Mouse (Mus musculus): Measurements from ENCODE around the gene Gm11037.
A peak's percentile ranks its signal among the peaks of the same experiment; 100 is the strongest.
"Not testable (repeated sequence)": the region's sequence is repeated elsewhere in the genome, so short reads cannot be mapped to it uniquely, and the experiment has no call there.

The Gm11037 gene

GRCm38 (mm10) chr2:131132930-131133547, at the start of gene Gm11037:
TSS of gene Gm11037 (plus strand) at chr2:131133497.
- DNase-seq (ENCODE audit: low spot score): peak; percentile 2

GRCm38 (mm10) chr2:131084206-131084605, 49.1 kb upstream of the Gm11037 start:
- DNase-seq (ENCODE audit: low spot score): no peak

- DNase-seq (ENCODE audit: low spot score): no peak
These were observed 46.5 kb upstream of the Gm11037 start, which contains the start of gene Siglec1 for GRCm38 (mm10) chr2:131086667-131087390. TSS of gene Siglec1 (minus strand) at chr2:131086765.

GRCm38 (mm10) chr2:131088581-131088980, 44.7 kb upstream of the Gm11037 start:
- no peak for DNase-seq (ENCODE audit: low spot score)

- no peak for DNase-seq (ENCODE audit: low spot score)
These were observed 43.7 kb upstream of the Gm11037 start for GRCm38 (mm10) chr2:131089634-131090033.

GRCm38 (mm10) chr2:131090852-131091251, 42.4 kb upstream of the Gm11037 start:
- DNase-seq (ENCODE audit: low spot score): no peak

- DNase-seq (ENCODE audit: low spot score): no peak
These were observed 39.7 kb upstream of the Gm11037 start for GRCm38 (mm10) chr2:131093577-131093976.

- peak; percentile 49 for DNase-seq (ENCODE audit: low spot score)
These were observed 38.5 kb upstream of the Gm11037 start for GRCm38 (mm10) chr2:131094823-131095222.

GRCm38 (mm10) chr2:131096101-131096795, 37.0 kb upstream of the Gm11037 start:
- DNase-seq (ENCODE audit: low spot score): no peak

- DNase-seq (ENCODE audit: low spot score): no peak
These were observed 36.2 kb upstream of the Gm11037 start for GRCm38 (mm10) chr2:131097087-131097486.

- no peak for DNase-seq (ENCODE audit: low spot score)
These were observed 31.8 kb upstream of the Gm11037 start for GRCm38 (mm10) chr2:131101530-131101929.

- no peak for DNase-seq (ENCODE audit: low spot score)
These were observed 29.3 kb upstream of the Gm11037 start for GRCm38 (mm10) chr2:131104021-131104420.

GRCm38 (mm10) chr2:131105061-131105460, 28.2 kb upstream of the Gm11037 start:
- not testable (repeated sequence) for DNase-seq (ENCODE audit: low spot score)

- no peak for DNase-seq (ENCODE audit: low spot score)
These were observed 27.3 kb upstream of the Gm11037 start for GRCm38 (mm10) chr2:131105989-131106388.

GRCm38 (mm10) chr2:131118968-131119574, 14.2 kb upstream of the Gm11037 start:
- DNase-seq (ENCODE audit: low spot score): no peak

- no peak for DNase-seq (ENCODE audit: low spot score)
These were observed 9.1 kb upstream of the Gm11037 start for GRCm38 (mm10) chr2:131124166-131124565.

GRCm38 (mm10) chr2:131125157-131125963, 7.9 kb upstream of the Gm11037 start:
- no peak for DNase-seq (ENCODE audit: low spot score)

GRCm38 (mm10) chr2:131125964-131126815, 7.1 kb upstream of the Gm11037 start:
- no peak for DNase-seq (ENCODE audit: low spot score)

GRCm38 (mm10) chr2:131127161-131127730, 6.1 kb upstream of the Gm11037 start, which contains the start of gene Hspa12b:
TSS of gene Hspa12b (plus strand) at chr2:131127280.
- no peak for DNase-seq (ENCODE audit: low spot score)

- peak; percentile 4 for DNase-seq (ENCODE audit: low spot score)
These were observed 5.1 kb upstream of the Gm11037 start for GRCm38 (mm10) chr2:131128211-131128610.

All from testis, postnatal 14 days (tissue).